Mouse (Mus musculus): Measurements from ENCODE around the gene Ugt1a5.
A peak's percentile ranks its signal among the peaks of the same experiment; 100 is the strongest.
"Not testable (repeated sequence)": the region's sequence is repeated elsewhere in the genome, so short reads cannot be mapped to it uniquely, and the experiment has no call there.

Gene Ugt1a5

GRCm38 (mm10) chr1:88199996-88200395 lies 34.2 kb downstream of the Ugt1a5 start:
- DNase-seq = no peak

DNA sequence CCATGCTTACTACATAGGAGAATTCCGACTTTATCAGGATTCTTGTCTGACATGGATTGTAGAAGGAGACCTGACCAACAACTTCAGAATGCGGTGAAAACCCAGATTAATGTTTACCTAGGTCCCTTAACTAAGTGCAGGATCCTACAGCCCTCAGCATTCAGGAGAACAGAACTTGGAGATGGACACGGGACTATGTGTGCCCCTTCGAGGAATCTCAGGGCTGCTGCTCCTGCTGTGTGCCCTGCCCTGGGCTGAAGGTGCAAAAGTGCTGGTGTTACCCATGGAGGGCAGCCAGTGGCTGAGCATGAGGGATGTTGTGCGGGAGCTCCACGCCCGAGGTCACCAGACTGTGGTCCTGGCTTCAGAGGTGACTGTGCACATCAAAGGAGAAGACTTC lies 34.6 kb downstream of the Ugt1a5 start, which contains the start of gene Ugt1a2:
TSS of gene Ugt1a2 (plus strand) at position 146 of the 400 bp plus-strand sequence.
- DNase-seq = peak; percentile 79

GRCm38 (mm10) chr1:88205294-88205922 lies 39.6 kb downstream of the Ugt1a5 start, which contains the start of gene Dnajb3:
Gene Dnajb3, minus strand, starts transcription at chr1:88205782.
- peak; percentile 63 for DNase-seq

DNA sequence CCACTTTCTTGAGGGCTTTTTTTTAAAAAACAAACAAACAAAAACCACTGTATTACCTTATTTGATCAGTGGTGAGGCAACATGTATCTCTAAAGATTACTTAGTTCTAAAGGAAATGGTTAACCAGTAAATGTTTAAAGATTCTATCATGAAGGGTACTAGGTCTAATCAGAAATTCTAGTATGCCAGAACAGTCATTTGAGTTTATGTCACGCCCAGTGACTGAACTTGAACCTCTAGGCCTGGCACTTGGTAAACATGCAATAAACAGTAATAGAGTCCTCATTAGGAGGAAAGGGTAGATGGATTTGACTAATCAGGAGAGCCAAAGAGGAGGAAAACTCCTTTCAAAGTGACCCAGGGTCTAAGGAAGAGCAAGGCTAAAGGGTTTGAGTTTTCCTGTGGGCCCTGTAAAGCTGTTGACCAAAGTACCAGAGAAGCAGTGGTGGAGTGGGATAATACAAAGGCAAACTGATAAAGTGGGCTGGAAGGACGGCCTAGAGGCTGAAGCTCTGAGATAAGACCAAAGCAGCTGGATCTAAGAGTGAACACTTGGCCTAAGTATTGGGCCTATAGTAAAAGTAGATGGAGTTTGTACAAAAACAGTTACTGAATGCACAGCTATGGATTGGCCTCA lies 41.1 kb downstream of the Ugt1a5 start:
- DNase-seq = no peak

DNA sequence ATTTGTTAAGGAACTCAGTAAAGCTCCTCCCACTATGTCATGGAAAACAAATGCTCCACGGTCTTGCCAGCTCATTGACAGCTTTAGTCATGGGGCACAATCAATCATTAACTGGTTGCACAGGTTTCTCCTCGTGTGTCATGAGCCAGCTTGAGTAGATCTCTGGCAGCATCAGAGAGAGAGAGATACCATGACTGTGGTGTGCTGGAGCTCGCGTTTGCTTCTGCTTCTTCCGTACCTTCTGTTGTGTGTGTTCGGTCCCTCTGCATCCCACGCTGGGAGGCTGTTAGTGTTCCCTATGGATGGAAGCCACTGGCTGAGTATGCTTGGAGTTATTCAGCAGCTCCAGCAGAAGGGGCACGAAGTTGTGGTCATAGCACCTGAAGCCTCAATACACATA lies 46.0 kb downstream of the Ugt1a5 start, which contains the start of gene Ugt1a1:
TSS of gene Ugt1a1 (plus strand) at position 148 of the 400 bp plus-strand sequence.
- DNase-seq = peak; percentile 61

- no peak for DNase-seq
These were observed 46.7 kb downstream of the Ugt1a5 start for GRCm38 (mm10) chr1:88212341-88213045.

GRCm38 (mm10) chr1:88213061-88213460 lies 47.2 kb downstream of the Ugt1a5 start:
- no peak for DNase-seq

- no peak for DNase-seq
These were observed 48.1 kb downstream of the Ugt1a5 start for GRCm38 (mm10) chr1:88213766-88214461.

GRCm38 (mm10) chr1:88214462-88214952 lies 48.7 kb downstream of the Ugt1a5 start:
- DNase-seq = no peak

DNA sequence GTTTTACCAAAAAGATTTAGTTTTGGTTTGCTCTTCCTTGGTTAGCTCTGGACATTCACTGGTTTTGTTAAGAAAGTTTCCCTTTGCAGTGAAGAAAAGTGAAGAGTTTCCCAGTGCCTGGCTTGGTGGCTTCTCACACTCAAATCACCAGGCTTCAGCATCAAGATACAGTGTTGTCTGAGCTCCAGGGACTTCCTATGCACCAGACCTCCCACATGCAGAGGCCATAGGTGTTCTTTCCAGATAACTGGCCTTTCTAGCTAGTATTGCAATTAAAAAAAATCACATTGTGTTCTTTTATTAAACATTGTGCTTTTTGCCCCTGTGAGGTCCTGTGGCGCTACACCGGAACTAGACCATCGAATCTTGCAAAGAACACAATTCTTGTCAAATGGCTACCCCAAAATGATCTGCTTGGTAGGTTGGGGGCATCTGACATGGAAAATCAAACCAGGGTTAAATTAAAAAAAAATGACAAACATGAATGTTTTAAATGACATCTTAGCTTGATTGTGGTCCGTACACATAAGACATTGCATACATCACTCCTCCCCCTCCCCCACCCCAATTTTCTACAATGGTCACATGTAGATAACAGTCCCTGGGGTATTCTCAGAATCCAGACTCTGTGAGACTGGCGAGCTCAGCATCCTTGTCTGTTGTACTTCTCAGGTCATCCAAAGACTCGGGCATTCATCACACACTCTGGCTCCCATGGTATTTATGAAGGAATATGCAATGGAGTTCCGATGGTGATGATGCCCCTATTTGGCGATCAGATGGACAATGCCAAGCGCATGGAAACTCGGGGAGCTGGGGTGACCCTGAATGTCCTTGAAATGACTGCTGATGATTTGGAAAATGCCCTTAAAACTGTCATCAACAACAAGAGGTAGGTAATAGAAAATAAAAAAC lies 49.9 kb downstream of the Ugt1a5 start:
- no peak for DNase-seq

DNA sequence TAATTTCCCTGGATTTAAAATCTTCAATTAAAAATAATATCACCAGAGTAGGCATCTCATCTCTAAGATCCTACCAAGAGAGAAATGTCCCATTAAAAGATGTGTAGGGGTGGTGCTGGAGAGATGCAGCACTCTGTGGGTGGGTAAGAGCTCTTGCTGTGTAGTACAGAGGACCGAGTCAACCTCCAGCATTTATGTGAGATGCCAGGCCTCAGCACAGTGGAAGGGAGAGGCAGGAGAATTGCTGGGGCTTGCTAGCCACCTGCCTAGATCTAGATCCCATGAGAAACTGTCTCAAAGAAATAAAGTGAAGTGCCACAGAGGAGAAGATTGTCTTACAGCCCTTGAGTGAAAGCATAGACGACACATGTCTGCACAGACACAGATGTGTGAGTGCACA lies 50.7 kb downstream of the Ugt1a5 start:
- no peak for DNase-seq

DNA sequence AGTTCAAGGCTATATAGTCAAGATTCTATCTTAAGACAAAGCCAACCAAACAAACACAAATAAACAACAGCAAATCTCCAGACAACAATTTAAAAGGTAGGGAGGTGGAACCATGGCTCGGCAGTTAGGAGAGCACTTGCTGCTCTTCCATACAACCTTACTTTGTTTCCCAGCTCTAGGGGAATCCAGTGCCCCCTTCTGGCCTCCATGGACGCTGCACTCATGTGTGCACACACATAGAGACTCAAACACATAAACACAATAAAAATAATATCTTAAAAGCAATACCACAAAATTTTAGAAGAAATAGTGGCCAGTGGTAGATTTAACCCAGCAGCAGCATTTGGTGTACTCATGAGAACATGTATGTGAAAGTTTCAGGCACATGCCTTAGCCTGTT lies 51.3 kb downstream of the Ugt1a5 start:
- no peak for DNase-seq

GRCm38 (mm10) chr1:88217576-88217975 lies 51.8 kb downstream of the Ugt1a5 start:
- DNase-seq = no peak

- DNase-seq = no peak
These were observed 52.2 kb downstream of the Ugt1a5 start for GRCm38 (mm10) chr1:88218051-88218450.

DNA sequence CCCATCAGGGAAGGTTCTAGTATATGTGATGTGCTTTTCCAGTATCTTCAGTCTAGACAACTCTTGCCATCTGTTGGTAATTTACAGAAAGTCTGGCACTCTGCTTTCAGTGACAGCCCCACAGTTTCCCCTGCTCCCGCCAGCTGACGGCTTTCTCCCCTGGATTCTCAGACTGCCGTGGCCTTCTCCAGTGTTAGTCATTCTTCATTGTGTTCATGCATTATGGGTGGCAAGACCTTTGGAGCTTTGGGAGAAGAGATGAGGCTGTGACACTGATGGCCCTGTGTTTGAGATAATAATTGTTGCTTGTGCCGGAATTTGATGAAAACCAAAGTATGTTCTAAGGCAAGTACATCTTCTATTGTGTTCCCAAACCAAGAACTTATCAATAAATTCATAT lies 52.8 kb downstream of the Ugt1a5 start:
- no peak for DNase-seq

- no peak for DNase-seq
These were observed 53.2 kb downstream of the Ugt1a5 start for GRCm38 (mm10) chr1:88219054-88219453.

- no peak for DNase-seq
These were observed 54.5 kb downstream of the Ugt1a5 start for GRCm38 (mm10) chr1:88220336-88220735.

DNA sequence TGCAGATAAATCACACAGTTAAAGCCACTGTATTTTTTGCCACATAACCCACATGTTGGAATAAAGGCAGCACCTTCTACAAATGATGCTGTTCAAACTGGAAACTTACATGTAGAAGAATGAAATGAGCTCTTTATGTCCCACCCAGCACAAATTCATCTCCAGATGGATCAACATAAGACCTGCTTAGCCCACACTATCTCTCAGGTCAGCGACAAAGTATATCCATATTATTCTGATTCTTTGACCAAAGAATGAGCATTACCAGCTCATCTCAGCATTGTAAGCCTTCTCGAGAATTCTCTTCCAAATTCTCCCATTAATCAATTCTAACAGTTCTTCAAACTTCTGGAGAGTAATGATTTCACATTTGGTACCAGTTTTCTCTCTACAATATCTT lies 56.4 kb downstream of the Ugt1a5 start:
- no peak for DNase-seq

DNA sequence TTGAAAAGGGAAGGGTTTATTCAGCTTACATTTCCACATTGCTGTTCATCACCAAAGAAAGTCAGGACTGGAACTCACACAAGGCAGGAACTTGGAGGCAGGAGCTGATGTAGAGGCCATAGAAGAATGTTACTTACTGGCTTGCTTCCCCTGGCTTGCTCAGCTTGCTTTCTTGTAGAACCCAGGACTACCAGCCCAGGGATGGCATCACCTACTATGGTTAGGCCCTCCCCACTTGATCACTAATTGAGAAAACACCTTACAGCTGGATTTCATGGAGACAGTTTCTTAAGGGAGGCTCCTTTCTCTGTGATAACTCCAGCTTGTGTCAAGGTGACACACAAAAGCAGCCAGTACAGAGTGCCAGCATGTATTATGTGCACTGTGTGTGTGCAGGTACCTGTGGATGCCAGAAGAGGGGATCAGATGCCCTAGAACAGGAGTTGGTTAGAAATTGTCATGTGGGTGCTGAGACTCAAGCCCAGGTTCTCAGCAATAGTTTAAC lies 57.3 kb downstream of the Ugt1a5 start:
- not testable (repeated sequence) for DNase-seq

GRCm38 (mm10) chr1:88223591-88223990 lies 57.8 kb downstream of the Ugt1a5 start:
- no peak for DNase-seq

DNA sequence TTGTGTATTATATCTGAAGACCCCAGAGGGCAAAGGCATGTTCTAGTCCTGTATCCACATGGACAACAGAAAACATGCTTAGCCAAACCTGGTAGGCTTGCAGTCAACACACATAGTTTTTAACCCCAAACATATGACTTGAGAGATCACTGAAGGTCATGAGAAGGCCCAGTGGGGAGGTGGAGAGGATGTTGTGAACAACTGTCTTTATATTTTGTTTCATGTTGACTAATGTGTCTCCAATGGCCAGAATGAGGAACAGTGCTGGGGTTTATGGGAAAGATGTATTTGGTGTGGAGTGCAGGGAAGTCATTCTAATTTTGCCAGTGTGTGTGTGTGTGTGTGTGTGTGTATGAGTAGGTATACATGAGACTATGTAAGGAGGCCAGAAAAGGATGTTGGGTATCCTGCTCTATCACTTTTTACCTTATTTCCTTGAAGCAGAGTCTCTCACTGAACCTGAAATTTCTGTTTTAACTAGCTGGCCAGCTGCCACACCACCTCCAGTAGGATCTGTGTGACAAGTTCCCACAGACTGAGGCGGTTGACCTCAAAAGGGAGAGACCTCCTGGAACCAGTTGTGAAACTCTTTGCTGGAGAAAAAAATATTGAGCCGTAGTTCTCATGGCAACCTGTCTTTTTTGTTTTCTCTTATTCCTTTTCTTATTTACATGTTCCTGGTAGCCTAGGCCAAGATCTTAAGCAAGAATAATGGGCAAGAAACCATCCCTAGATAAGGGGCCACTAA lies 58.4 kb downstream of the Ugt1a5 start:
- DNase-seq = no peak

Measured in kidney, adult 11 months (tissue).